Mouse (Mus musculus) midbrain, embryonic 15.5 days (tissue): ENCODE measurements at regions not wholly inside any gene's neighbourhood (a gene's known extent, or its start where the extent isn't known, plus 50 kb on each side); places are given as distances from the start of the nearest gene placed in this dataset.

Experiments
- ATAC-seq: fragments of 200-750 bp; cut with Nextera tagmentation; replicated peaks from 2 replicates; pipeline ENCODE4 v1.8.0; 2017; ENCODE audit warnings: moderate TSS enrichment
- H3K27ac ChIP-seq: fragments of 300-500 bp; sonication (generic); 2 replicates; pipeline ENCODE4 v1.5.1; 2015; ENCODE audit warnings: mild to moderate bottlenecking, inconsistent platforms
- H3K27me3 ChIP-seq: fragments of 300-500 bp; sonication (generic); replicated peaks from 2 replicates; pipeline ENCODE4 v1.6.1; 2015; ENCODE audit warnings: inconsistent platforms
- H3K36me3 ChIP-seq: fragments of 300-500 bp; sonication (generic); replicated peaks from 2 replicates; pipeline ENCODE4 v1.6.1; 2015; ENCODE audit warnings: inconsistent platforms
- H3K4me1 ChIP-seq: fragments of 300-500 bp; sonication (generic); 2 replicates; pipeline ENCODE4 v1.6.1; 2015; ENCODE audit warnings: inconsistent platforms
- H3K4me2 ChIP-seq: fragments of 300-500 bp; sonication (generic); 2 replicates; pipeline ENCODE4 v1.6.1; 2015; ENCODE audit warnings: inconsistent platforms, mild to moderate bottlenecking, moderate library complexity
- H3K4me3 ChIP-seq: fragments of 300-500 bp; sonication (generic); 2 replicates; pipeline ENCODE4 v1.5.1; 2015; ENCODE audit warnings: mild to moderate bottlenecking, inconsistent platforms
- H3K9ac ChIP-seq: fragments of 300-500 bp; sonication (generic); 2 replicates; pipeline ENCODE4 v1.6.1; 2015; ENCODE audit warnings: mild to moderate bottlenecking, inconsistent platforms
- H3K9me3 ChIP-seq: fragments of 300-500 bp; sonication (generic); 2 replicates; pipeline ENCODE4 v1.6.1; 2016; ENCODE audit warnings: inconsistent platforms
- WGBS: fragments of 180-500 bp; shearing (Covaris S2); methylation state at CpG from one replicate; pipeline ENCODE4 v1.1.7; 2015; ENCODE audit warnings: mixed read lengths; 5-methylcytosine and 5-hydroxymethylcytosine counted together

DNA sequence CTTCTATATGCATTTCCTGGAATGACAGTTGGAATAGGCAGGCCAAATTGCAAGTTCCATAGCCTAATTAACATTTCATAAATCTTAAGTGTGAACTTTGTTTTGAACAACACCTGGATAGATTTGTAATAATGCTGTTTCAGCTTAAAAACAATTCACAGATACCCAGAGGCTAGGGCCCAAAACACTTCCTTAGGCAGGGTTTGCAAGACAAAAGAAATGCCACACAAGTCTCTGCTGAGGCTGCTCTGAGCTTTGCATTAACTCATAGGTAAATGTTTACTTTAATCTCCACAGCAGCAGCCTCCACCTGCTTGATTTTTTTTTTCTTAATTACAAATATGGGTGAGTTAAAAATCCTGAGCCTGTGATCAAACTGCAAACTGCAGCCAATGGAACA, 118.4 kb downstream of the Gnat3 start:
- Histone ChIP-seq H3K4me2 (no peak overlapping the region), H3K9ac (no peak overlapping the region), H3K36me3 (no peaks in the 10 kb centered on the region), H3K27me3 (no peaks in the 10 kb centered on the region), H3K9me3 (no peaks in the 10 kb centered on the region), H3K4me1 (no peaks in the 10 kb centered on the region), H3K4me3 (no peak overlapping the region), H3K27ac (no peak overlapping the region)
- ATAC-seq, result no peak

DNA sequence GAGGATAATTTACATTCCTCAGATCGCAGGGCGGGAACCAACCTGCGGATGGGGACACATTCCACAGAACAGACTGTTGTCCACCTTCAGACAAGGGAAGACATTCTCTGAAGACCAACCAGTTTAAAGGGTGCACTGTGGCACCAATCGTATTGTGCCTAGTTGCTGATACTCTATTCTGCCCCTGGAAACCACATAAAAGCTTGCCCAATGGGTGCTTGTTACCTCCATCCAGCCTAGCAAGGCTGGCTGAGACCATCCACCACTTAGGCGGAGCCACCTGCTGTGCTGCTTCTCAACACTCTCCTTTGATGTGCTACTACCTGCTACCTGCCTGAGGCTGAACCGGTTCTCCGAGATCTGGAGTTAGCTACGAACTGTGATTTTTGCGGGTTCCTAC, 119.9 kb downstream of the Gnat3 start:
- 82% methylated on average over 9 of the region's 9 CpGs for WGBS
- no peak for ATAC-seq
- Histone ChIP-seq H3K4me3 (no peak overlapping the region), H3K27me3 (no peaks in the 10 kb centered on the region), H3K9ac (no peak overlapping the region), H3K9me3 (no peaks in the 10 kb centered on the region), H3K4me2 (no peak overlapping the region), H3K4me1 (no peaks in the 10 kb centered on the region), H3K27ac (no peak overlapping the region), H3K36me3 (no peaks in the 10 kb centered on the region)

DNA sequence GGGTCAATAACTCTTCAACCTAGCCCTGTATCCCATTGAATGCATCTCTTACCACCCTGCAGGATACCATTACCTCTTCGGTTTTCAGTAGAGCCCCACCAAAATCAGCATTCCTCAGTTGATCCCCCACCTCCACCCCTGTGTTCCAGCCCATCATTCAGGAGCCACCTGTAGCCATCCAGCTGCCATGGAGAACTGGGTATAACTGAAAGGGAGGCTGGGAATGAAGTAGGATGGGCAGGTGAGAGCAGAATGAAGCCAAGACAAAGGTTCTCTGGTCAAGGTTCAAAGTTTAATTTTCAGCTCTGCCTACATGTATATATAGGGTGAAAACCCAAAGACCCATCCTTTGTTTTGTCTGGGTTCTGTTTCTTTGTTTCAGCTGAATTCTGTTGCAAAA, 121.4 kb downstream of the Gnat3 start:
- WGBS, result 67% methylated on average over 1 of the region's 1 CpGs
- no peak overlapping the region for H3K4me2 ChIP-seq
- no peak for ATAC-seq
- H3K4me3 ChIP-seq, result no peak overlapping the region
- no peaks in the 10 kb centered on the region for H3K9me3 ChIP-seq
- H3K9ac ChIP-seq, result no peak overlapping the region
- H3K36me3 ChIP-seq, result no peaks in the 10 kb centered on the region
- no peak overlapping the region for H3K27ac ChIP-seq
- no peaks in the 10 kb centered on the region for H3K27me3 ChIP-seq
- H3K4me1 ChIP-seq, result no peaks in the 10 kb centered on the region

DNA sequence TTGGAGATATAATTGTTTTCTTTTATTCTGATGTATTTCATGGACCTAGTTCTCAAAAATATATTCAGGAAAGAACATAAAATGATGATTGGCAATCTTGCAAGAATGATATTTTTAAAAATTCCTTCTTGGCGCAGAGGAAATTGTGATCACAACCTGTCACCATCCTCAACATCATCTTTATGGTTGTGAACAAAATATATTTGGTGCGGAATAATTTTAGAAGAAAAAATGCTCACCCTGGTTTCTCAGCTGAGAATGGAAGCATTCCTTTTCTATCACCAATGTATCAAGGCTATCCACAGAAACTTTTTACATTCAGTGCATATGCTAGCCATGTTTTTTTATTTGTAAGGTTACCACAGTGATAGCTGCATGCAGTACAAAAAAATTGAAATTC, 123.1 kb downstream of the Gnat3 start:
- no peaks in the 10 kb centered on the region for H3K36me3 ChIP-seq
- WGBS, result 94% methylated on average over 2 of the region's 2 CpGs
- no peaks in the 10 kb centered on the region for H3K9me3 ChIP-seq
- H3K27me3 ChIP-seq, result no peaks in the 10 kb centered on the region
- no peak overlapping the region for H3K9ac ChIP-seq
- no peaks in the 10 kb centered on the region for H3K4me1 ChIP-seq
- no peak overlapping the region for H3K27ac ChIP-seq
- ATAC-seq, result no peak
- H3K4me2 ChIP-seq, result no peak overlapping the region
- no peak overlapping the region for H3K4me3 ChIP-seq

DNA sequence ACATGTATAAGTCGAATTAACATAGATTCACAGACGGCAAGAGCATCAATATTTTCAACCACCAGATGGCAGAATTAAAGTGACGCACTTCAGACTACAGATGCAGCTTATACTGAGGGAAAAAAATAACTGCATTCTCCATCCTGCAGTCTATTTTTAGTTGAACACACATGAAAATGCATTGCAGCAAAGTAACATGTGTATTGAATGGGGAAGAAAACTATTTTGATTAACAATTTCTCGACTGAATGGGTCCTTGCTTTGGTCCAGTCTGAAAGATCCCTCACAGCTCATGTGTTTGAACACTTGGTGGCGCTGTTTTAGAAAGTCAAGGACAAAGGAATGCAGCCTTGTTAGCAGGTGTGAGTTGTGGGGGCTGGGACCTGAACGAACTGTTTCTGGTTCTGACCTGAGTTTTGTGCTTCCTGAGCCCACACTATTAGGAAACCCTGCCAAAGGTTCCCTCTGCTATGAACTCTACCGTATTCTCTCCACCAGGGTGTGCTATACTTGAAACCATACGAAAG, 125.6 kb downstream of the Gnat3 start:
- H3K4me2 ChIP-seq, result no peak overlapping the region
- H3K27me3 ChIP-seq, result no peaks in the 10 kb centered on the region
- no peak overlapping the region for H3K4me3 ChIP-seq
- peak; percentile 93 for ATAC-seq
- no peaks in the 10 kb centered on the region for H3K4me1 ChIP-seq
- H3K9ac ChIP-seq, result no peak overlapping the region
- 42% methylated on average over 8 of the region's 8 CpGs for WGBS
- no peaks in the 10 kb centered on the region for H3K36me3 ChIP-seq
- no peaks in the 10 kb centered on the region for H3K9me3 ChIP-seq
- no peak overlapping the region for H3K27ac ChIP-seq

DNA sequence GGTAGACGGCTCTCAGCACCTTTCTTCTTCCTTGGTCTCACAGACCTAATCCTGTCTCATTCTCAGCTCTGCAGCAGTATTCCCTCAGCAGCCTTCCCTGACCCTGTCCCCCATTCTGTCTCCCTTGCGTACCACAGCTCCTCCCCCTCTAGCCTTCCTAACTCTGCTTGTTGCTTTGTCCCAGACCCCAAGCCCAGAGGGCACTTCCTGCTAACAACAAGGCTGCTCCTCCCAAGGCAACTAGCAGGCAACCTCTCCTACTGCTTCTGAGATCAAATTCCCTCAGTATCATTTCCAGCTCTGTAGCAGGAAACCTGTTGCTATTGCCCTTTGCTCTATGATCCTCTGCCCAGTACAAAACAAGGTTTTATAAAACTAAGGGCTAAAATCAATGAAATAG, 127.6 kb downstream of the Gnat3 start:
- Histone ChIP-seq H3K36me3 (no peaks in the 10 kb centered on the region), H3K4me1 (no peaks in the 10 kb centered on the region), H3K4me3 (no peak overlapping the region), H3K9ac (no peak overlapping the region), H3K9me3 (no peaks in the 10 kb centered on the region), H3K27me3 (no peaks in the 10 kb centered on the region), H3K4me2 (no peak overlapping the region), H3K27ac (no peak overlapping the region)
- ATAC-seq, result no peak
- 56% methylated on average over 2 of the region's 2 CpGs for WGBS

DNA sequence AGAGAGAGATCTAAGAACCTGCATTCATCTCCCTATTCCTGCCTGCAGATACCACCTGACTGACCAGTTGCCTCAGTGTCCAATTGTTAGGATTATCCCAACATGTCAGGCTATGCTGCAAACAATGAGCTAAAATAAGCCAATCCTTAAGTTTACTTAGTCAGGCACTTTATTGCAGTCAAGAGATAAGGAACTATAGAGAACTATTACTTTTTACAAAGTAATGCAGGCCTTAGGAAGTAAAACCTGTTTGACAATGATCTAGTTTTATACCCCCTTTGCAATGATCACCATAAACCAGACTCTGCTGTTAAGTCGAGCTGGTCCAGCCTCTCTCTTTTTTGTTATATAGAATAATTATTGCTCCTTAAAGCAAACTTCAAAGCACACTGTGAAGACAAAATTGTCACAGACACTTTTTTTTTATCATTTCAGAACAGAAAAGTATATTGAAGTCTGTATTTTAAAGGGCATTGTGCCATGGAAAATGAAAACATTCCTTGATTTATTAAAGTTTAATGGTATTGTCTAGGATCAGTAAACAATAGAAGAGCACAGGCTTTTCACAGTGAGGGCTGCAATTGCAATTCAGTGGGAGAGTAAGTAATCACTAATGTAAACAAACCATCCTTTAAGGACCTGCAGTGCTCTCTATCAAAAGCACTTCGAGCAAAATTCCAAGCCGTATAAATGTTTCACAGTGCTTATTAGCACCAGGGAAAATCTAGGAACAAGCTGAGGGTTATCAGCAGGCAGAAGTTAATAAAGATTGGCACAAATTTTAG, 152.7 kb downstream of the Gnat3 start:
- Histone ChIP-seq H3K36me3 (no peaks in the 10 kb centered on the region), H3K9ac (no peak overlapping the region), H3K9me3 (no peaks in the 10 kb centered on the region), H3K27ac (no peak overlapping the region), H3K4me2 (no peak overlapping the region), H3K4me3 (no peak overlapping the region), H3K4me1 (no peaks in the 10 kb centered on the region), H3K27me3 (no peaks in the 10 kb centered on the region)
- 29% methylated on average over 3 of the region's 3 CpGs for WGBS
- ATAC-seq, result no peak

DNA sequence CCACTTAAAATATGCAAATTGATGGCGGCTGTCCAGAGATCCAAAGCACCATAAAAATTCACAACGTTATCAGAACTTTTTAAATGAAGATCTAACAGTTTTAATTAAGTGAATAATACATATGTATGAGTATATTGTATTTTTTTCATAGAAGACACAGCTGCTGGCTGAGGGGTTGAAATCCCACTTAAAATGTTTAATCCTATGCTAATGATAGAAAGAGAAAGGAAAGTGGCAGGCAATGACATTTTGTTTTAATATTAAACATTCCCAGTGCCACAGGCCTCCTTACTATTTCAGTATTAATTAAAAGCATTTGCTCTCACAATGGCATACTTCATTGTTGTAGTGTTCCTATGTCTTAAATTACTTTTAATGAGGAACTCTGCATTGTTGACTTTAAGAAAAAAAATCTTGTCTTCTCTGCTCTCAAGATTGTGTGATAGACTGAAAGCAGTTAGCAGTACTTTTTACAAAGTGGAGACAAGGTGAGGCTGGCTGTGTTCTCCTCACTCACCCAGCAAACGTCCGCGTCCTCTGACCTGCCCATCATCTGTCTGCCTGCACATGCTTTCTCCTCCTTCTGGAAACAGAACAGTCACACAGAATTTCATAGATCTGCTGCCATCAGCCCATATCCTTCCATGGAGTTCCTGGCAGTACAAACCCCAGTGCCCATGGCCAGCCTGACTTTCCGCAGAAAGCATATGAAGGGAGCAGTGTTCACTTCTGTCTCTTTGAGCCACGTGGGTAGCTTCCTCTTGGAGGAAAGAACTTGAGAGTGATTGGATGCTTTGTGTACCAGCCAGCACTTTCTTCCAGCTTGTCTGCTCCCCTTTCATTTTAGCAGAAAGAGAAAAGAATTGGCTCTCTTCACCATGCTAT, 173.7 kb downstream of the Gnat3 start:
- H3K9me3 ChIP-seq, result no peaks in the 10 kb centered on the region
- H3K9ac ChIP-seq, result no peak overlapping the region
- H3K4me3 ChIP-seq, result no peak overlapping the region
- no peak overlapping the region for H3K27ac ChIP-seq
- no peak overlapping the region for H3K4me2 ChIP-seq
- H3K36me3 ChIP-seq, result no peaks in the 10 kb centered on the region
- 31% methylated on average over 7 of the region's 7 CpGs for WGBS
- H3K27me3 ChIP-seq, result no peaks in the 10 kb centered on the region
- peak; percentile 78 for ATAC-seq
- H3K4me1 ChIP-seq, result peaks cover 11% of the 10 kb centered on the region

DNA sequence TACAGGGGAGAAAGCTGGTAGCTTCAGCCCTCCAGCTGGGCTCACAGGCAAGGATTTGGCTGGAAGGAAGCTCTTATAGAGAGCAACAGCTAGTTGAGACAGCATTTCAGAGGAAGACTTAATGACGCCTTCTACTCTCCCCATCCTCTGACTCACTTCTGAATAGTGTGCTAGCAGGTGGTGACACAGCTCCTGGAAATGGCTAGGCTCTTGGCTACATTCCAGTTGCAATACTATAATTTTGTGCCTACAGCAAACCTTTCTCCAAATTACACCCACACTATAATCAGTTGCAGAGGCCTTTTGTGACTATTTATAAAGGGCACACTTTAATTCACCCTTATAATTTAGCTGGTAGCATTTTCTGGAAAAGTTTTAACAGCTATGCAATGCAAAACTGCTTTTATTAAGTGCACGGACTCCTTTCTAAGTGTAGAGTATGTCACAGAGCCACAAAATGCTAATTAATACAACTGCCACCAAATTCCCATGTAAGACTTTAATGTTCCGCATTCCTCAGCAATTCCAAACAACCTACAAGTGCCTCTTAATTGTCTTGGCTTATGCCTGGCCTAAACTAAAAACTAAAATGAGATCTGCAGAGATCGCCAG, 175.2 kb downstream of the Gnat3 start:
- Histone ChIP-seq H3K4me2 (no peak overlapping the region), H3K27ac (no peak overlapping the region), H3K4me3 (no peak overlapping the region), H3K9me3 (no peaks in the 10 kb centered on the region), H3K36me3 (no peaks in the 10 kb centered on the region), H3K4me1 (peaks cover 11% of the 10 kb centered on the region), H3K9ac (no peak overlapping the region), H3K27me3 (no peaks in the 10 kb centered on the region)
- 65% methylated on average over 4 of the region's 4 CpGs for WGBS
- peak; percentile 65; the same call in 1 of the 2 replicates for ATAC-seq

DNA sequence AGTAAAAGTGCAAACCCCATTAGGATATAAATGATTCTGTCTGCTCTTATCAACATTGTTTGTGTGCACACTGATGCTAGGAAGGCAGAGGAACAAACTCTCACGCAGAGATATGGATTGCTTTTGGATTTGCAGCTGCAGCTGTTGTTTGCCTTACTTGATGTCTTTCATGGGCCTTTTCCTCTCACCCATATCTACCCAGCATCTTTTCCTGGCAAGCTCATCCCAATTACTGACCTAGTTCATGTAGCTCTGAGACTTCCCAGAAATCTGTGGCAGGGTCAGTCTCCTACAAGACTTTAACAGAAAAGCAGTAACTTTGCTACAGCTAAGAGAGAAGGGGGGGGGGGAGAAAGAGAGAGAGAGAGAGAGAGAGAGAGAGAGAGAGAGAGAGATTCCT, 189.9 kb downstream of the Gnat3 start:
- 84% methylated on average over 1 of the region's 1 CpGs for WGBS
- no peak for ATAC-seq

DNA sequence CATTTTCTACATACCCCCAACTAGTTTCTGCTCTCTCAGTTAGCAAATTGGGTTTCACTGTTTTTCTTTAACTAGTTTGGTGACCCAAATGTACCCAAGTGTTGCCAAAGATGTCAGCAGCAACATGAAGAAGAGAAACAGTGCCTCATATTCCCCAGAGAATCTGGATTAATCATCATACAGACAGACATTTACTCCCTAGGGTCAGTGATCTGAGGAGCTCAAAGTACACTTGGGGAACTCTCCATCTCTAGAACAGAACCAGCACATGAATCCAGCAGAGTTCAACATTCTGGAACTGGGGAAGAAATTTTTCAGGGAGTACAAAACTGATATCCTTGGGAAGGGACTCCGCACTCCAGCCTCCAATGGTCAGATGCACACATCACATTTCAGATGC, 191.4 kb downstream of the Gnat3 start:
- WGBS, result 97% methylated on average over 1 of the region's 1 CpGs
- no peaks in the 10 kb centered on the region for H3K4me1 ChIP-seq
- no peak for ATAC-seq
- no peaks in the 10 kb centered on the region for H3K36me3 ChIP-seq
- H3K9me3 ChIP-seq, result no peaks in the 10 kb centered on the region
- H3K4me3 ChIP-seq, result no peak overlapping the region
- no peak overlapping the region for H3K4me2 ChIP-seq
- no peak overlapping the region for H3K27ac ChIP-seq
- no peak overlapping the region for H3K9ac ChIP-seq
- H3K27me3 ChIP-seq, result no peaks in the 10 kb centered on the region

More for the DNA sequence above, 189.9 kb downstream of the Gnat3 start:
- Histone ChIP-seq H3K9ac (no peak overlapping the region), H3K4me1 (no peaks in the 10 kb centered on the region), H3K27me3 (no peaks in the 10 kb centered on the region), H3K4me3 (no peak overlapping the region), H3K36me3 (no peaks in the 10 kb centered on the region), H3K4me2 (no peak overlapping the region), H3K27ac (no peak overlapping the region), H3K9me3 (no peaks in the 10 kb centered on the region)

DNA sequence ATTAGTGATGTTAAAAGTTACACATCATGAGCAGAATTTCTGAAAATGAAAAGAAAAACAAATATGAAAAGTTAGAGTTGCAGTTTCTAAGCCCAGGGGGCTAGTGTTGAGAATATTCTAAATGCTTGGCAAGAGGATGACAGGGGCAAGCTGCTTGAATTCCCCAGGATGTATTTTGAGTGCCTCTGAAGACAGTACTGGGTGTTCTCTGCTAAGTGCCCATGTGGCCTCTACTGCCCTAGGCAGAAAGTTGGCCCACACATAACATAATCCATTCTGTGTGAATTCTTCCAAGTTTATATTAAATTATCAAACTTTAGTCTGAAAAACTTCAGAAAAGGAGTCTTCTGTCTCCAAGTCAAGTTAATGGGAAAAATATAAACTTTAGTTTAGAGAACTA, 196.6 kb downstream of the Gnai1 start:
- H3K27ac ChIP-seq, result no peak overlapping the region
- no peaks in the 10 kb centered on the region for H3K9me3 ChIP-seq
- H3K36me3 ChIP-seq, result no peaks in the 10 kb centered on the region
- no peak overlapping the region for H3K4me2 ChIP-seq
- no peak for ATAC-seq
- H3K4me3 ChIP-seq, result no peak overlapping the region
- no peak overlapping the region for H3K9ac ChIP-seq
- H3K27me3 ChIP-seq, result no peaks in the 10 kb centered on the region
- no peaks in the 10 kb centered on the region for H3K4me1 ChIP-seq
